Mouse (Mus musculus) left cerebral cortex, adult 18-20 months (tissue): ENCODE data around the gene Slc1a5. TPM values are rescaled to one million over a fixed set of nuclear protein-coding genes. Genes with fewer than 3 reads are reported as not detected.

Experiments used
- DNase-seq, 2 experiments: peaks; one replicate each; pipeline ENCODE4 v3.0.0; 2021 to 2022; ENCODE audit warnings: low spot score in 2 of 2, mixed read lengths in 1 of 2
- total RNA-seq, 2 experiments: library from RNA; stranded (reverse); gene quantifications; 2 replicates each; pipeline ENCODE4 v1.2.3; 2021

The Slc1a5 gene
- total RNA-seq, 2 experiments from 2014 or later, result 2.9 to 4.2 TPM

GRCm38 (mm10) chr7:16844696-16845071, 63.5 kb downstream of the Slc1a5 start:
- no peak for DNase-seq

GRCm38 (mm10) chr7:16845072-16845819, 64.1 kb downstream of the Slc1a5 start:
- DNase-seq, result no peak

GRCm38 (mm10) chr7:16845820-16846167, 64.7 kb downstream of the Slc1a5 start:
- no peak for DNase-seq

- DNase-seq, result no peak
Observed at GRCm38 (mm10) chr7:16846775-16847174, 65.6 kb downstream of the Slc1a5 start.

GRCm38 (mm10) chr7:16847507-16847906, 66.4 kb downstream of the Slc1a5 start:
- no peak for DNase-seq

Other genes with a start within 250 kb of the Slc1a5 start
- 100 to 1,000 TPM; 129 to 133 TPM for gene Arhgap35, start 166.3 kb upstream of the Slc1a5 start, total RNA-seq
- gene Ceacam15, start 105.6 kb upstream of the Slc1a5 start, total RNA-seq, result not detected
- gene Ceacam9, start 59.4 kb upstream of the Slc1a5 start, total RNA-seq, result under 1 TPM in 1 of 2 experiments, not detected in 1; 0.40 TPM
- 100 to 1,000 TPM; 227 to 260 TPM for gene Ap2s1, start 42.9 kb upstream of the Slc1a5 start, total RNA-seq
- 100 to 1,000 TPM; 258 to 281 TPM for gene Strn4, start 34.5 kb downstream of the Slc1a5 start, total RNA-seq
- 10 to 100 TPM; 51.3 to 56.2 TPM for gene Fkrp, start 35.4 kb downstream of the Slc1a5 start, total RNA-seq
- 1 to 10 TPM; 5.6 to 7.8 TPM for gene Prkd2, start 61.6 kb downstream of the Slc1a5 start, total RNA-seq
- gene Dact3, start 94.0 kb downstream of the Slc1a5 start, total RNA-seq, result 100 to 1,000 TPM; 186 to 201 TPM
- 1 to 10 TPM; 2.9 to 3.4 TPM for gene Gng8, start 110.4 kb downstream of the Slc1a5 start, total RNA-seq
- under 1 TPM in 1 of 2 experiments, not detected in 1; 0.12 TPM for gene Ptgir, start 125.2 kb downstream of the Slc1a5 start, total RNA-seq
- gene Calm3, start 142.8 kb downstream of the Slc1a5 start, total RNA-seq, result 1,000 to 10,000 TPM; 1,746 to 1,798 TPM
- gene Pnmal2, start 163.3 kb downstream of the Slc1a5 start, total RNA-seq, result 100 to 1,000 TPM; 291 to 326 TPM
- 100 to 1,000 TPM; 112 to 119 TPM for gene Pnmal1, start 178.3 kb downstream of the Slc1a5 start, total RNA-seq
- 10 to 100 TPM; 61.0 to 65.7 TPM for gene Gm42372, start 201.7 kb downstream of the Slc1a5 start, total RNA-seq
- 1 to 10 TPM; 2.1 to 2.6 TPM for gene Ccdc8, start 211.4 kb downstream of the Slc1a5 start, total RNA-seq
- gene Ppp5c, start 246.6 kb downstream of the Slc1a5 start, total RNA-seq, result 100 to 1,000 TPM; 147 to 181 TPM